Mouse (Mus musculus): ENCODE results near the gene Tac4.

The Tac4 gene

DNA sequence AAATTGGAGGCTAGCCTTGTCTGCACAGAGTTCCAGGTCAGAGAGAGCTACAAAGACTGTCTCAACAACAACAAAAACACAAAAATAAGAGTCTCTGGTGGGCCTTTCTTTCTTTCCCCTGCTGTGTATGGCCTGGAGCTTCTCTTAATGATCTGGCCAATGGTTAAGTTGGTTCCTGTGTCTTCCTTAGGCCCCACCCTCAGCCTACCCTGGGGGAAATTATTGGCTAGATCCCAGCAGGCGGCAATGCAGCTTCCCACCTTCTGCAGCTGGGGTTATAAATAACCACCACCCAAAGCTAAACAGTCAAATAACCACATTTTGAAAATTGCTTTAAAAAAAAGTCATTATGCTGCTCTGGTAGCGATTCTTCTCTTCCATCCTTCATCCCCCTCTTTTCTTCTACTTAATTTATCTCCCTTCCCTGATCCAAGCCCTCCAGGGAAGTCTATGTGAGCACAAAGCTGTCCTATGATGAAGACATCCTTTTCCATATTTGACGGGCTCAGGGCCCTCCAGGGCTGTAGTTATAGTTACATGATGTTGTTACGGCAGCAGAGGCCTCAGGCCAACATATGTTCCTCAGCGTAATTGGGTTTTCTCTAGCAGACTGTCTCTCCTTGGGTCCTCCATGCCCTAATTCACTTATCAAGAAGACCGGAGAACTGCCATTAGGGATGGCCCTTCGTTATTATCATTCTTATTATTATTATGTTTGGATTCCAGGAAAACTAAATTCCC lies 54.1 kb downstream of the Tac4 start:
- no peak for DNase-seq (ENCODE audit: low spot score)

DNA sequence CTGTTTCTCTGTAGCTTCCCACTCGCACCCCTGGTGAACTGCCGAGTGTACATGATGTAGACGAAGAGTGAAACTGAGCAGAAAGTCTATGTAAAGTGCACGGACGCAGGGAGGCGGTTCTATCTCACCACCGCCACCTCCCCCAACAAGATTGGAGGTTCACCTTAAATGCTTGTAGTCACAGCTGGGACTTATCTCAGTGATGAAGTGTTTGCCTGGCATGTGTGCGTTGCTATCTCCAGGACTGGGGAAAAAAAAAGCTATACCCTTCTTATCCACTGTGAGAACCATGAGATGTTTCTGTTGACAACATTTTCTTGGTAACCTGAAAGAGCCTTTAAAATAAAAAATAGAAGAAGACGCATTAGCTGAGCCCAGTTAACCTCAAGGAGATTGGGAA lies 56.8 kb downstream of the Tac4 start:
- DNase-seq (ENCODE audit: low spot score) = no peak

All from urinary bladder, postnatal 10 days (tissue).